In genomic region chr8:83577384-83577791, GRCm38 (mm10) we compare ENCODE assay signal across 9 mouse cellular contexts. TPM values are rescaled to one million over a fixed set of nuclear protein-coding genes. Genes with fewer than 3 reads are reported as not detected.
DNase-seq lines count a peak whose midpoint lies in the region; ATAC-seq and TF ChIP-seq lines count a peak whose summit lies in the region.
"Had no signal": no experiment of that assay in that cellular context is flagged by ENCODE, and none has a peak within 500 bp of the region (broad histone marks: within the 10 kb centered on the region; RNA-seq: fewer than 3 reads in every experiment).

No protein-coding gene starts in this region.

- 0 out of 2 replicates have a peak overlapping the region, but pooled peaks have one; percentile 13 for H3K9ac ChIP-seq in forebrain, embryonic 16.5 days (replicated peaks; ENCODE audit: low read depth, low read length)
- peak overlapping the region; percentile 25; the same call in 1 of the 2 replicates for H3K9ac ChIP-seq in kidney, embryonic 14.5 days (ENCODE audit: low read depth, low read length)
- H3K9ac ChIP-seq in stomach, embryonic 15.5 days = no peak overlapping the region

- H3K27ac ChIP-seq in thymus, adult 2 months (ENCODE audit: control insufficient read depth, insufficient read depth, low read length) = no peak overlapping the region
- no peak overlapping the region for H3K27ac ChIP-seq in forebrain, embryonic 16.5 days (ENCODE audit: low read length)
- no peak overlapping the region for H3K27ac ChIP-seq in kidney, embryonic 14.5 days (ENCODE audit: low read depth, low read length)
- peak overlapping the region; percentile 21; the same call in 1 of the 2 replicates for H3K27ac ChIP-seq in stomach, embryonic 15.5 days

- TF ChIP-seq CTCF in thymus, adult 2 months (IDR thresholded peaks at IDR 0.05; ENCODE audit: borderline replicate concordance, control insufficient read depth, extremely low read depth, insufficient read depth, low read length, poor library complexity) = no peak

- no peaks in the 10 kb centered on the region for H3K27me3 ChIP-seq in thymus, adult 2 months (ENCODE audit: control insufficient read depth, insufficient read depth, low read length)
- H3K27me3 ChIP-seq in forebrain, embryonic 16.5 days (replicated peaks; ENCODE audit: control insufficient read depth, insufficient read depth, low read length) = no peaks in the 10 kb centered on the region
- no peaks in the 10 kb centered on the region for H3K27me3 ChIP-seq in kidney, embryonic 14.5 days (ENCODE audit: control insufficient read depth, insufficient read depth, low read length)
- no peaks in the 10 kb centered on the region for H3K27me3 ChIP-seq in stomach, embryonic 15.5 days (replicated peaks)
- H3K27me3 ChIP-seq: megakaryocyte, embryonic 14.5 days had no signal

- no peak for TF ChIP-seq POLR2A in thymus, adult 2 months (IDR thresholded peaks at IDR 0.05; ENCODE audit: control insufficient read depth, extremely low read depth, insufficient read depth, low read length, poor library complexity)

- DNase-seq in kidney, adult 11 months = peak; percentile 35
- DNase-seq in kidney, adult 8-10 months = no peak
- peak; percentile 7 for DNase-seq in thymus, postnatal 4 days
- DNase-seq in thymus, adult 2 months = no peak
- DNase-seq in embryo, embryonic 9.5 days (ENCODE audit: extremely low spot score) = no peak

- WGBS in thymus, adult 2 months = 97% methylated on average over 9 of the region's 9 CpGs
- 53% methylated on average over 9 of the region's 9 CpGs for WGBS in forebrain, embryonic 16.5 days
- WGBS in kidney, embryonic 14.5 days = 44% methylated on average over 9 of the region's 9 CpGs
- 57% methylated on average over 9 of the region's 9 CpGs for WGBS in stomach, embryonic 15.5 days

- H3K4me1 ChIP-seq in thymus, adult 2 months (replicated peaks; ENCODE audit: control insufficient read depth, insufficient read depth, low read length) = peaks cover 15% of the 10 kb centered on the region
- H3K4me1 ChIP-seq in forebrain, embryonic 16.5 days (replicated peaks; ENCODE audit: control insufficient read depth, insufficient read depth, low read length) = peaks cover 25% of the 10 kb centered on the region
- H3K4me1 ChIP-seq in kidney, embryonic 14.5 days (ENCODE audit: control insufficient read depth, insufficient read depth, low read length) = peaks cover 45% of the 10 kb centered on the region
- H3K4me1 ChIP-seq in stomach, embryonic 15.5 days = peaks cover 42% of the 10 kb centered on the region

- H3K4me3 ChIP-seq in thymus, adult 2 months (ENCODE audit: control insufficient read depth, insufficient read depth, low read length) = no peak overlapping the region
- H3K4me3 ChIP-seq in forebrain, embryonic 16.5 days (replicated peaks; ENCODE audit: low read length) = no peak overlapping the region
- no peak overlapping the region for H3K4me3 ChIP-seq in kidney, embryonic 14.5 days (ENCODE audit: low read length)
- H3K4me3 ChIP-seq in stomach, embryonic 15.5 days (replicated peaks) = no peak overlapping the region
- H3K4me3 ChIP-seq: megakaryocyte, embryonic 14.5 days had no signal

- peak; percentile 22; the same call in 1 of the 2 replicates for ATAC-seq in forebrain, embryonic 16.5 days
- ATAC-seq in kidney, embryonic 14.5 days (ENCODE audit: low FRiP score, low TSS enrichment) = no peak
- ATAC-seq in stomach, embryonic 15.5 days (ENCODE audit: insufficient read depth, low FRiP score, low read depth) = no peak

- no peaks in the 10 kb centered on the region for H3K36me3 ChIP-seq in thymus, adult 2 months (ENCODE audit: control insufficient read depth, insufficient read depth, low read length)
- peaks cover 3% of the 10 kb centered on the region; the same call in 1 of the 2 replicates for H3K36me3 ChIP-seq in forebrain, embryonic 16.5 days (ENCODE audit: control insufficient read depth, insufficient read depth)
- H3K36me3 ChIP-seq in kidney, embryonic 14.5 days (ENCODE audit: control insufficient read depth, insufficient read depth, low read length) = peaks cover 12% of the 10 kb centered on the region
- peaks cover 10% of the 10 kb centered on the region for H3K36me3 ChIP-seq in stomach, embryonic 15.5 days

- no peak overlapping the region for H3K4me2 ChIP-seq in forebrain, embryonic 16.5 days (ENCODE audit: low read length)
- no peak overlapping the region for H3K4me2 ChIP-seq in kidney, embryonic 14.5 days (replicated peaks; ENCODE audit: low read depth, low read length)
- no peak overlapping the region for H3K4me2 ChIP-seq in stomach, embryonic 15.5 days

- no peaks in the 10 kb centered on the region for H3K9me3 ChIP-seq in forebrain, embryonic 16.5 days (ENCODE audit: control insufficient read depth, low read length)
- H3K9me3 ChIP-seq in kidney, embryonic 14.5 days (ENCODE audit: control insufficient read depth, low read length) = no peaks in the 10 kb centered on the region
- H3K9me3 ChIP-seq in stomach, embryonic 15.5 days = no peaks in the 10 kb centered on the region
- H3K9me3 ChIP-seq: megakaryocyte, embryonic 14.5 days had no signal

RNA-seq across cellular contexts. Expression of gene Ndufb7, which starts 10.9 kb away (rescaled TPM):
- 412 and 498 TPM in 2 replicates for polyA plus RNA-seq in thymus, adult 2 months (2012; rRNA removed)
- 281 and 325 TPM in 2 replicates for polyA plus RNA-seq in forebrain, embryonic 16.5 days (2015; fragmentation: Nextera tagmentation; extraction: Ambion mirVana)
- polyA plus RNA-seq in kidney, embryonic 14.5 days (2014; fragmentation: Nextera tagmentation; extraction: Ambion mirVana) = 348 and 423 TPM in 2 replicates
- polyA plus RNA-seq in stomach, embryonic 15.5 days (2015; fragmentation: Nextera tagmentation; extraction: Ambion mirVana) = 330 and 333 TPM in 2 replicates

RNA-seq across cellular contexts. Expression of gene Tecr, which starts 30.4 kb away (rescaled TPM):
- 577 and 705 TPM in 2 replicates for polyA plus RNA-seq in thymus, adult 2 months (2012; rRNA removed)
- 694 and 809 TPM in 2 replicates for polyA plus RNA-seq in forebrain, embryonic 16.5 days (2015; fragmentation: Nextera tagmentation; extraction: Ambion mirVana)
- 661 and 682 TPM in 2 replicates for polyA plus RNA-seq in kidney, embryonic 14.5 days (2014; fragmentation: Nextera tagmentation; extraction: Ambion mirVana)
- 561 and 565 TPM in 2 replicates for polyA plus RNA-seq in stomach, embryonic 15.5 days (2015; fragmentation: Nextera tagmentation; extraction: Ambion mirVana)

RNA-seq across cellular contexts. Expression of gene Dnajb1, which starts 30.6 kb away (rescaled TPM):
- 87.1 and 91.0 TPM in 2 replicates for polyA plus RNA-seq in thymus, adult 2 months (2012; rRNA removed)
- 58.6 and 62.3 TPM in 2 replicates for polyA plus RNA-seq in forebrain, embryonic 16.5 days (2015; fragmentation: Nextera tagmentation; extraction: Ambion mirVana)
- polyA plus RNA-seq in kidney, embryonic 14.5 days (2014; fragmentation: Nextera tagmentation; extraction: Ambion mirVana) = 42.5 and 48.9 TPM in 2 replicates
- 55.1 and 62.6 TPM in 2 replicates for polyA plus RNA-seq in stomach, embryonic 15.5 days (2015; fragmentation: Nextera tagmentation; extraction: Ambion mirVana)

RNA-seq across cellular contexts. Expression of gene Olfr370, which starts 41.8 kb away (rescaled TPM):
- not detected in 2 replicates for polyA plus RNA-seq in thymus, adult 2 months (2012; rRNA removed)
- not detected in 2 replicates for polyA plus RNA-seq in forebrain, embryonic 16.5 days (2015; fragmentation: Nextera tagmentation; extraction: Ambion mirVana)
- polyA plus RNA-seq in kidney, embryonic 14.5 days (2014; fragmentation: Nextera tagmentation; extraction: Ambion mirVana) = not detected in 2 replicates
- polyA plus RNA-seq in stomach, embryonic 15.5 days (2015; fragmentation: Nextera tagmentation; extraction: Ambion mirVana) = not detected in 2 replicates

Comparison
In these comparisons a context has a peak if more than half of its experiments do, and no peak if none do; other contexts are left out.
1. DNase-seq: peak in kidney, adult 11 months (single experiment) and thymus, postnatal 4 days (single experiment); none in kidney, adult 8-10 months (0 of 2), thymus, adult 2 months (single experiment) and embryo, embryonic 9.5 days (single experiment).